Mouse (Mus musculus): ENCODE measurements around the gene Ost4.

- TF ChIP-seq CTCF (IDR thresholded peaks at IDR 0.05; ENCODE audit: insufficient read depth, low read depth, low read length), result no peak
- no peak for TF ChIP-seq POLR2A (IDR thresholded peaks at IDR 0.05; ENCODE audit: insufficient read depth, low read depth, low read length)
These were observed 23.3 kb upstream of the Ost4 start for GRCm38 (mm10) chr5:30930846-30931245.
